Mouse (Mus musculus): ENCODE data around the gene Mettl21e.

DNA sequence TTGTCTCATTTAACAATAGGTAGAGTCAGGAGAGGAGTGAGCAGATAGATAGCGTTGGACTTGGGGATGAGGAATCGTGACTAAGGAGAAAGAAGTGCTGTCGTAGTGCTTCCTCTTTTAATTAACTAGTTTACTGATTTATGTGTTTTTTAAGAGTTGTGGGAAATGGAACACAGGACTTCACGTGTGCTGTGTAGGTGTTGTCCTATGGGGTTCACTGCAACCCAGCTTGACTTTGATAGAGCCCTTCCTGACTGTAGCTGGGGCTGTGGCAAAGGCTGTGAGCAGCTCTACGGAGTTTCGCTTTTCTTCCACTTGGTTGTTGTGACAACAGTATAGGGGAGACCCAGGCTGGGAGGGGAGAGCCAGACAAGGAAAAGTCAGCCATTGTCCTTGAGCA is 60.4 kb downstream of the Mettl21e start:
- TF ChIP-seq TAL1 (IDR thresholded peaks at IDR 0.05; ENCODE audit: low read length) (no peak), GATA1 (IDR thresholded peaks at IDR 0.05; ENCODE audit: low read length) (no peak)
